Mouse (Mus musculus): Measurements from ENCODE around the gene Hspa1a. TPM values are rescaled to one million over a fixed set of nuclear protein-coding genes. Genes with fewer than 3 reads are reported as not detected.
A peak's percentile ranks its signal among the peaks of the same experiment; 100 is the strongest.

Hspa1a gene
- total and polyA plus RNA-seq, 2 experiments from 2014 or later, result 14.7 to 25.0 TPM

- Histone ChIP-seq H3K4me3 (ENCODE audit: low read length) (no peak overlapping the region), H3K27ac (no peak overlapping the region), H3K4me1 (ENCODE audit: insufficient read depth, low read length) (no peaks in the 10 kb centered on the region), H3K27me3 (ENCODE audit: insufficient read depth, low read length) (no peaks in the 10 kb centered on the region), H3K9me3 (ENCODE audit: low read length) (no peaks in the 10 kb centered on the region), H3K9ac (replicated peaks; ENCODE audit: low read length) (no peak overlapping the region), H3K36me3 (ENCODE audit: insufficient read depth, low read length) (no peaks in the 10 kb centered on the region), H3K4me2 (ENCODE audit: low read depth, low read length) (no peak overlapping the region)
- DNase-seq (ENCODE audit: low spot score), result no peak
- ATAC-seq, result no peak
- peak; percentile 17; the same call in 1 of the 2 replicates for TF ChIP-seq CTCF (IDR thresholded peaks at IDR 0.05; ENCODE audit: low read depth)
- whole genome bisulfite sequencing, result 56% methylated on average over 6 of the region's 6 CpGs
Measured at GRCm38 (mm10) chr17:34922939-34923338, 49.0 kb downstream of the Hspa1a start.

Other genes with a start within 250 kb of the Hspa1a start
Only the 30 nearest of the 43 such genes appear.
- gene Stk19, start 135.2 kb downstream of the Hspa1a start, total RNA-seq (2014; rRNA removed), result 17.5 and 29.6 TPM in 2 replicates
- 45.5 and 46.5 TPM in 2 replicates for gene Stk19, start 135.2 kb downstream of the Hspa1a start, polyA plus RNA-seq (2015; fragmentation: Nextera tagmentation; extraction: Ambion mirVana)
- 36.4 and 48.9 TPM in 2 replicates for gene Dxo, start 135.1 kb downstream of the Hspa1a start, total RNA-seq (2014; rRNA removed)
- gene Dxo, start 135.1 kb downstream of the Hspa1a start, polyA plus RNA-seq (2015; fragmentation: Nextera tagmentation; extraction: Ambion mirVana), result 47.6 and 53.8 TPM in 2 replicates
- gene Skiv2l, start 121.9 kb downstream of the Hspa1a start, total RNA-seq (2014; rRNA removed), result 98.1 and 100 TPM in 2 replicates
- 43.8 and 44.5 TPM in 2 replicates for gene Skiv2l, start 121.9 kb downstream of the Hspa1a start, polyA plus RNA-seq (2015; fragmentation: Nextera tagmentation; extraction: Ambion mirVana)
- gene Nelfe, start 121.8 kb downstream of the Hspa1a start, total RNA-seq (2014; rRNA removed), result 27.6 and 32.9 TPM in 2 replicates
- 63.5 and 71.9 TPM in 2 replicates for gene Nelfe, start 121.8 kb downstream of the Hspa1a start, polyA plus RNA-seq (2015; fragmentation: Nextera tagmentation; extraction: Ambion mirVana)
- gene Cfb, start 109.6 kb downstream of the Hspa1a start, total RNA-seq (2014; rRNA removed), result 0.07 and 0.26 TPM in 2 replicates
- 1.0 and 1.3 TPM in 2 replicates for gene Cfb, start 109.6 kb downstream of the Hspa1a start, polyA plus RNA-seq (2015; fragmentation: Nextera tagmentation; extraction: Ambion mirVana)
- 20.7 and 31.1 TPM in 2 replicates for gene Zbtb12, start 92.7 kb downstream of the Hspa1a start, total RNA-seq (2014; rRNA removed)
- 5.1 and 6.5 TPM in 2 replicates for gene Zbtb12, start 92.7 kb downstream of the Hspa1a start, polyA plus RNA-seq (2015; fragmentation: Nextera tagmentation; extraction: Ambion mirVana)
- gene Gm20547, start 90.1 kb downstream of the Hspa1a start, total RNA-seq (2014; rRNA removed), result not detected in 2 replicates
- gene Gm20547, start 90.1 kb downstream of the Hspa1a start, polyA plus RNA-seq (2015; fragmentation: Nextera tagmentation; extraction: Ambion mirVana), result not detected in 2 replicates
- gene C2, start 73.9 kb downstream of the Hspa1a start, total RNA-seq (2014; rRNA removed), result 5.4 and 7.8 TPM in 2 replicates
- gene C2, start 73.9 kb downstream of the Hspa1a start, polyA plus RNA-seq (2015; fragmentation: Nextera tagmentation; extraction: Ambion mirVana), result 5.5 and 6.0 TPM in 2 replicates
- 309 and 317 TPM in 2 replicates for gene Ehmt2, start 73.7 kb downstream of the Hspa1a start, total RNA-seq (2014; rRNA removed)
- 57.4 and 57.6 TPM in 2 replicates for gene Ehmt2, start 73.7 kb downstream of the Hspa1a start, polyA plus RNA-seq (2015; fragmentation: Nextera tagmentation; extraction: Ambion mirVana)
- gene Slc44a4, start 57.7 kb downstream of the Hspa1a start, total RNA-seq (2014; rRNA removed), result 0.22 TPM in 1 of 2 replicates, not detected in the other
- 0.18 and 0.25 TPM in 2 replicates for gene Slc44a4, start 57.7 kb downstream of the Hspa1a start, polyA plus RNA-seq (2015; fragmentation: Nextera tagmentation; extraction: Ambion mirVana)
- 50.9 and 93.9 TPM in 2 replicates for gene Neu1, start 40.9 kb downstream of the Hspa1a start, total RNA-seq (2014; rRNA removed)
- 42.9 and 43.1 TPM in 2 replicates for gene Neu1, start 40.9 kb downstream of the Hspa1a start, polyA plus RNA-seq (2015; fragmentation: Nextera tagmentation; extraction: Ambion mirVana)
- gene Hspa1b, start 12.9 kb downstream of the Hspa1a start, total RNA-seq (2014; rRNA removed), result 15.2 and 20.4 TPM in 2 replicates
- 0.51 and 0.55 TPM in 2 replicates for gene Hspa1b, start 12.9 kb downstream of the Hspa1a start, polyA plus RNA-seq (2015; fragmentation: Nextera tagmentation; extraction: Ambion mirVana)
- not detected in 2 replicates for gene Gm20481, start 2.2 kb downstream of the Hspa1a start, total RNA-seq (2014; rRNA removed)
- gene Gm20481, start 2.2 kb downstream of the Hspa1a start, polyA plus RNA-seq (2015; fragmentation: Nextera tagmentation; extraction: Ambion mirVana), result not detected in 2 replicates
- gene Hspa1l, start 547 bp upstream of the Hspa1a start, total RNA-seq (2014; rRNA removed), result 0.99 and 1.4 TPM in 2 replicates
- gene Hspa1l, start 547 bp upstream of the Hspa1a start, polyA plus RNA-seq (2015; fragmentation: Nextera tagmentation; extraction: Ambion mirVana), result 0.76 TPM in 2 replicates
- gene Lsm2, start 9.7 kb upstream of the Hspa1a start, total RNA-seq (2014; rRNA removed), result 35.5 and 43.1 TPM in 2 replicates
- 106 and 110 TPM in 2 replicates for gene Lsm2, start 9.7 kb upstream of the Hspa1a start, polyA plus RNA-seq (2015; fragmentation: Nextera tagmentation; extraction: Ambion mirVana)
- 128 TPM in 2 replicates for gene Vars, start 28.8 kb upstream of the Hspa1a start, total RNA-seq (2014; rRNA removed)
- 39.9 and 41.7 TPM in 2 replicates for gene Vars, start 28.8 kb upstream of the Hspa1a start, polyA plus RNA-seq (2015; fragmentation: Nextera tagmentation; extraction: Ambion mirVana)
- gene Vwa7, start 44.4 kb upstream of the Hspa1a start, total RNA-seq (2014; rRNA removed), result 0.68 and 1.2 TPM in 2 replicates
- gene Vwa7, start 44.4 kb upstream of the Hspa1a start, polyA plus RNA-seq (2015; fragmentation: Nextera tagmentation; extraction: Ambion mirVana), result 0.11 and 0.18 TPM in 2 replicates
- gene Sapcd1, start 55.9 kb upstream of the Hspa1a start, total RNA-seq (2014; rRNA removed), result 0.65 and 2.1 TPM in 2 replicates
- gene Sapcd1, start 55.9 kb upstream of the Hspa1a start, polyA plus RNA-seq (2015; fragmentation: Nextera tagmentation; extraction: Ambion mirVana), result 2.4 and 2.7 TPM in 2 replicates
- gene Msh5, start 74.6 kb upstream of the Hspa1a start, total RNA-seq (2014; rRNA removed), result 1.1 and 6.4 TPM in 2 replicates
- gene Msh5, start 74.6 kb upstream of the Hspa1a start, polyA plus RNA-seq (2015; fragmentation: Nextera tagmentation; extraction: Ambion mirVana), result 2.2 and 3.1 TPM in 2 replicates
- 56.9 and 59.5 TPM in 2 replicates for gene Clic1, start 77.8 kb upstream of the Hspa1a start, total RNA-seq (2014; rRNA removed)
- gene Clic1, start 77.8 kb upstream of the Hspa1a start, polyA plus RNA-seq (2015; fragmentation: Nextera tagmentation; extraction: Ambion mirVana), result 81.9 and 88.5 TPM in 2 replicates
- 216 and 228 TPM in 2 replicates for gene Ddah2, start 86.9 kb upstream of the Hspa1a start, total RNA-seq (2014; rRNA removed)
- gene Ddah2, start 86.9 kb upstream of the Hspa1a start, polyA plus RNA-seq (2015; fragmentation: Nextera tagmentation; extraction: Ambion mirVana), result 322 and 331 TPM in 2 replicates
- not detected in 2 replicates for gene Ly6g6c, start 93.2 kb upstream of the Hspa1a start, total RNA-seq (2014; rRNA removed)
- not detected in 2 replicates for gene Ly6g6c, start 93.2 kb upstream of the Hspa1a start, polyA plus RNA-seq (2015; fragmentation: Nextera tagmentation; extraction: Ambion mirVana)
- not detected in 2 replicates for gene Mpig6b, start 94.0 kb upstream of the Hspa1a start, total RNA-seq (2014; rRNA removed)
- 0.18 TPM in 2 replicates for gene Mpig6b, start 94.0 kb upstream of the Hspa1a start, polyA plus RNA-seq (2015; fragmentation: Nextera tagmentation; extraction: Ambion mirVana)
- gene Ly6g6e, start 104.7 kb upstream of the Hspa1a start, total RNA-seq (2014; rRNA removed), result not detected in 2 replicates
- 0.44 TPM in 1 of 2 replicates, not detected in the other for gene Ly6g6e, start 104.7 kb upstream of the Hspa1a start, polyA plus RNA-seq (2015; fragmentation: Nextera tagmentation; extraction: Ambion mirVana)
- gene Ly6g6d, start 105.9 kb upstream of the Hspa1a start, total RNA-seq (2014; rRNA removed), result 0.78 TPM in 1 of 2 replicates, not detected in the other
- 1.3 and 1.9 TPM in 2 replicates for gene Ly6g6d, start 105.9 kb upstream of the Hspa1a start, polyA plus RNA-seq (2015; fragmentation: Nextera tagmentation; extraction: Ambion mirVana)
- gene Ly6g6f, start 113.5 kb upstream of the Hspa1a start, total RNA-seq (2014; rRNA removed), result not detected in 2 replicates
- gene Ly6g6f, start 113.5 kb upstream of the Hspa1a start, polyA plus RNA-seq (2015; fragmentation: Nextera tagmentation; extraction: Ambion mirVana), result 0.26 TPM in 1 of 2 replicates, not detected in the other
- gene Abhd16a, start 117.1 kb upstream of the Hspa1a start, total RNA-seq (2014; rRNA removed), result 129 and 158 TPM in 2 replicates
- gene Abhd16a, start 117.1 kb upstream of the Hspa1a start, polyA plus RNA-seq (2015; fragmentation: Nextera tagmentation; extraction: Ambion mirVana), result 121 TPM in 2 replicates
- not detected in 2 replicates for gene Ly6g5c, start 136.1 kb upstream of the Hspa1a start, total RNA-seq (2014; rRNA removed)
- not detected in 2 replicates for gene Ly6g5c, start 136.1 kb upstream of the Hspa1a start, polyA plus RNA-seq (2015; fragmentation: Nextera tagmentation; extraction: Ambion mirVana)
- gene Ly6g5b, start 143.3 kb upstream of the Hspa1a start, total RNA-seq (2014; rRNA removed), result 1.7 and 2.0 TPM in 2 replicates
- gene Ly6g5b, start 143.3 kb upstream of the Hspa1a start, polyA plus RNA-seq (2015; fragmentation: Nextera tagmentation; extraction: Ambion mirVana), result 0.76 and 1.2 TPM in 2 replicates
- 13.1 and 14.1 TPM in 2 replicates for gene Gpank1, start 149.3 kb upstream of the Hspa1a start, total RNA-seq (2014; rRNA removed)
- gene Gpank1, start 149.3 kb upstream of the Hspa1a start, polyA plus RNA-seq (2015; fragmentation: Nextera tagmentation; extraction: Ambion mirVana), result 18.1 and 19.1 TPM in 2 replicates

Measured in hindbrain, postnatal 0 days (tissue).